Mouse (Mus musculus): ENCODE results near the gene Tmem110. TPM values are rescaled to one million over a fixed set of nuclear protein-coding genes. Genes with fewer than 3 reads are reported as not detected.
A peak's percentile ranks its signal among the peaks of the same experiment; 100 is the strongest.

Gene Tmem110
- polyA plus RNA-seq, 1 experiment, result 36.5 TPM

DNA sequence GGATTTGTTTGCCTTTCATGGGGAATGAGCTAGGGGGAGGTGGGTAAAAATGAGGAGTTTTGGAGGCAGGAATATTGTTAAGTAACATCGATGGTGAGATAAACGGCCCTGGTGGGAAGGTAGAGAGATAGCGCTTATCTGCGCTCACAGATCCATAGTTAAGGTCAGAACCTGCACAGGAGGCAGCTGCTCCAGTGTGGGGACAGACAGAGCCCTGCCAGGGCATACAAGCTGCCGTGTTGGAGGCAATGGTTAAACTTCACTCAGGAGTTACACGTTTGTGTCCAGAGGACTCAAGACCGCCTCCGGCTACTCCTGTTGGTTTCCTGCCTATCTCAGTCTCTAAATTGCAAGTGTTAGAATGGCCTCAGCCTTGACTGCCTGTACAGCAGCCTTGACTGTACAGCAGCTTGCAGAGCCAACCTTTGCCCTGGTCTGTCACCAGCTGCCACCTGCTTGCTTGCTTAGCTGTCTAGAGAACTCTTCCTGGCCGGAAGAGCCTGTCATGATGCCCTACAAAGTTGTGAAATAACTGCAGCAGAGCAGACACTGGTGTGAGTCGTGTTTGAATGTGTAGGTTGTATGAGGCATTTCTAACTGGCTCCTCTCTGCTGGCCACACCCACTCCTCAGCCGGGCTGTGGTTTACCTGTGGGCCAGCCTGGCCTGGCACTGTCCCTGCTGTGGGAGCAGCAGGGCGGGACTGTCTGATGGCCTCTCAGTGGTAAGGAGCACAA lies 49.9 kb downstream of the Tmem110 start:
- H3K4me3 ChIP-seq (ENCODE audit: insufficient read depth, low read length), result no peak overlapping the region
- H3K4me1 ChIP-seq (ENCODE audit: control insufficient read depth, insufficient read depth, low read length), result peaks cover 5% of the 10 kb centered on the region; the same call in 1 of the 2 replicates
- H3K27ac ChIP-seq (ENCODE audit: insufficient read depth, low read length), result no peak overlapping the region
- TF ChIP-seq POLR2A (IDR thresholded peaks at IDR 0.05; ENCODE audit: extremely low read depth, insufficient read depth, low read length) (no peak), CTCF (IDR thresholded peaks at IDR 0.05; ENCODE audit: extremely low read depth, insufficient read depth, low read length) (no peak)

DNA sequence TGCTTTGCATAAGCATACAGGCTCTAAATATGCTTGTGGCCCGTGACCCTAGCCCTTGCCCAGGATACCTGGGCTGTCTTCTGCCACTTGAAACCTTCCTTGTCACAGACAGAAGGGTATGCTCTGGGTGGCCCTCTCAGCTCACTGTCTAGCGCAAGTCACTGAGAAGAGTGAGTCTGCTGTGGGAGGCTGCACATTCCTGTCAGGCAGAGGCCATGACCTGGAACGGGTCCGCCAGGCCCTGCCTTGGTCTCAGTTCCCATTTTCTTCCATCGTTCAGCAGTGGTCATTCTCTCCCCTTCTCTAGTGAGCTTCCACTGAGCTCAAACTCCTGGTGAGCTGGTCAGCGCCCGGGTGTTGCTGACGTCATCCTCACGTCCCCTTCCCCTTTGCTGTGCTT lies 50.6 kb downstream of the Tmem110 start:
- TF ChIP-seq CTCF (IDR thresholded peaks at IDR 0.05; ENCODE audit: extremely low read depth, insufficient read depth, low read length) (no peak), POLR2A (IDR thresholded peaks at IDR 0.05; ENCODE audit: extremely low read depth, insufficient read depth, low read length) (no peak)
- Histone ChIP-seq H3K4me3 (ENCODE audit: insufficient read depth, low read length) (no peak overlapping the region), H3K4me1 (ENCODE audit: control insufficient read depth, insufficient read depth, low read length) (peaks cover 2% of the 10 kb centered on the region; the same call in 1 of the 2 replicates), H3K27ac (ENCODE audit: insufficient read depth, low read length) (no peak overlapping the region)

DNA sequence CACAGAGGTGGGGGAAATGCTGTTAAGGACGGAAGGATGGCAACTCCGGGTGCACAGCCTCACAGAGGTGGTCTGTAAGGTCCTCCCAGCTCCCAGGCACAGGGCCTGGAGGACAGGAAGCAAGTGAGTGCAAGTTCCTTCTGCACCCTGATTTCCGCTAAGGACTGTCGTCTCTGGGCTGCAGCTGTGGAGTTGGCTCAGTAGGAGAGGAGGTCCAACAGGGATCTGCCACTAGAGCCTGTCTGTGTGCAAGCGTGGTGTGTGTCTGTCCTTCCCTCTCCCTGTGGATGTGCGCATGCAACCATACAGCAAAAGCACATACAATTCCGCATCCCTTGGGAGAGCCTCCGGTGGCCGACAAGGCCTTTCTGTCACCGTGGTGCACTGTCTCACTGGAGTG lies 51.1 kb downstream of the Tmem110 start:
- Histone ChIP-seq H3K4me1 (ENCODE audit: control insufficient read depth, insufficient read depth, low read length) (peaks cover 2% of the 10 kb centered on the region; the same call in 1 of the 2 replicates), H3K4me3 (ENCODE audit: insufficient read depth, low read length) (no peak overlapping the region), H3K27ac (ENCODE audit: insufficient read depth, low read length) (no peak overlapping the region)
- TF ChIP-seq POLR2A (IDR thresholded peaks at IDR 0.05; ENCODE audit: extremely low read depth, insufficient read depth, low read length), result no peak
- no peak for TF ChIP-seq CTCF (IDR thresholded peaks at IDR 0.05; ENCODE audit: extremely low read depth, insufficient read depth, low read length)

DNA sequence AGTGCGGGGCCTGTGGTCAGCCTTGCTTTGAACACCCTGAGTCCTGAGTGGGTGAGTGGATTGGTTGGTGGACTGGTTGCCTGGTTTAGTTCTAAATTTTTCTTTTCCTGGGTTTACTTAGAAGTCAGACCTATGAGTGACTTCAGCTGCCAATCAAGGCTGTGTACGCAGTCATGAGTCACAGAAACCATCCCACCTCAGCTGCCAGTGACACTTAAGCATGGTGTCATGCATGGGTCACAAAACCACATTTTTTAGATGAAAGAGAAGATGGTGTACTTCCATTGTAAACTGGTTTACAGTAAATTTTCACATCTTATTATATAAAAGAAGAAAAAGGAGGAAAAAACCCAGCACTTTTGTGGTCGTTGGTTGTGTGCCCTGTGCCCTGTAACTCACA lies 52.4 kb downstream of the Tmem110 start:
- no peak overlapping the region for H3K27ac ChIP-seq (ENCODE audit: insufficient read depth, low read length)

DNA sequence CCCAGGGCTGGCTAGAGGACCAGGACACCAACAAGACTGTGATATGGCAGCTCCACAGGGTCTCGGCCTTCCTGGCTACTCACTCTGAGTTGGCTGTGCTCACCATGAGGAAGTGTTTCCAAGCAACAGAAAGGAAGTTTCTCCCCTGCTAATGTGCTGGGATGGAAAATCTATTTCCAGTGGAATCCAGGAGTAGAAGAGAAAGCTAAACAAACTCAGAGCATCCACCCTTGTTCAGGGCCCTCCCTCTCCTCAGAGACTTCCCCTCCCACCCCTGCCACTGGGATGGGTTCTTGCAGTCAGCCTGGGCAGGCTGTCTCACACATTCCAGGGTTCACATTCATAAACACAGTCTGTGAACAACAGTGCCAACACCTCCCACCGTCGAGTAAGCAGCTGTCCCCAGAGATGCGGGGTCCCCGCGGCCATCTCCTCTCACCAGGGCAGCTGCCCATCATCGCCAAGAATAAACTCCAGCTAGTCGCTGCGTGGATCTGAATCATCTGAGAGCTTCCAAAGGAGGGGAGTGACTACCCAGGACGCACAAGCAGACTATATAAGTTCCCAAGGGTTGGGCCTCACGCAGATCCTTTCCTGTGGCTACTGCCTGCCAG lies 53.7 kb downstream of the Tmem110 start, which contains the start of gene Mustn1:
TSS of gene Mustn1 (plus strand) at position 243 of the 614 bp plus-strand sequence.
- TF ChIP-seq CTCF (IDR thresholded peaks at IDR 0.05; ENCODE audit: extremely low read depth, insufficient read depth, low read length), result no peak
- no peak for TF ChIP-seq POLR2A (IDR thresholded peaks at IDR 0.05; ENCODE audit: extremely low read depth, insufficient read depth, low read length)
- no peak within 1 kb of the TSS for H3K27ac ChIP-seq (ENCODE audit: insufficient read depth, low read length)
- no peak within 1 kb of the TSS for H3K4me3 ChIP-seq (ENCODE audit: insufficient read depth, low read length)
- peaks cover 2% of the 10 kb centered on the region; the same call in 1 of the 2 replicates for H3K4me1 ChIP-seq (ENCODE audit: control insufficient read depth, insufficient read depth, low read length)

More for the DNA sequence above, 52.4 kb downstream of the Tmem110 start:
- TF ChIP-seq POLR2A (IDR thresholded peaks at IDR 0.05; ENCODE audit: extremely low read depth, insufficient read depth, low read length) (no peak), CTCF (IDR thresholded peaks at IDR 0.05; ENCODE audit: extremely low read depth, insufficient read depth, low read length) (no peak)
- Histone ChIP-seq H3K4me1 (ENCODE audit: control insufficient read depth, insufficient read depth, low read length) (peaks cover 2% of the 10 kb centered on the region; the same call in 1 of the 2 replicates), H3K4me3 (ENCODE audit: insufficient read depth, low read length) (no peak overlapping the region)

DNA sequence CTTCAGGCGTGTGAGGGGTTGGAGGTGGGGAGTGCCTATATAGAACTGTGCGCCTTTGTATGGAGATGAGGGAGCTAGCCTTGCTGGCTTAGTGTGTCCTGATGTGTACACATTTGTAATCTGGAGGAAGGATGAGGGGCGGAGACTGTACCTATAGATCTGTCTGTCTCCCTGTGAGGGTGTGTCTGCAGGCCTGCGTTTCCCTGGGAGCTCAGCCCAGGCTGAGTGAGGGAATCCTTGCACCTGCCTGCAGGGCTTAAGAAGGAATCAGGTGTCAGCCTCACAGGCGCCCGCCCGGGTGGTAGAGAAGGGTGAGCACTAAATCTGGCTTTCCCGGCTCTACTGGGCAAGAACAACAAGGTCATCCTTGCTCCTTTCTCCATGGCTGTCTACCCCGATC lies 54.4 kb downstream of the Tmem110 start:
- no peak overlapping the region for H3K27ac ChIP-seq (ENCODE audit: insufficient read depth, low read length)
- no peak for TF ChIP-seq CTCF (IDR thresholded peaks at IDR 0.05; ENCODE audit: extremely low read depth, insufficient read depth, low read length)
- no peak for TF ChIP-seq POLR2A (IDR thresholded peaks at IDR 0.05; ENCODE audit: extremely low read depth, insufficient read depth, low read length)
- H3K4me3 ChIP-seq (ENCODE audit: insufficient read depth, low read length), result no peak overlapping the region
- H3K4me1 ChIP-seq (ENCODE audit: control insufficient read depth, insufficient read depth, low read length), result peaks cover 2% of the 10 kb centered on the region; the same call in 1 of the 2 replicates

GRCm38 (mm10) chr14:30880251-30880650 lies 54.9 kb downstream of the Tmem110 start:
- Histone ChIP-seq H3K27ac (ENCODE audit: insufficient read depth, low read length) (no peak overlapping the region), H3K4me3 (ENCODE audit: insufficient read depth, low read length) (no peak overlapping the region), H3K4me1 (ENCODE audit: control insufficient read depth, insufficient read depth, low read length) (peaks cover 2% of the 10 kb centered on the region; the same call in 1 of the 2 replicates)
- TF ChIP-seq POLR2A (IDR thresholded peaks at IDR 0.05; ENCODE audit: extremely low read depth, insufficient read depth, low read length) (no peak), CTCF (IDR thresholded peaks at IDR 0.05; ENCODE audit: extremely low read depth, insufficient read depth, low read length) (no peak)

DNA sequence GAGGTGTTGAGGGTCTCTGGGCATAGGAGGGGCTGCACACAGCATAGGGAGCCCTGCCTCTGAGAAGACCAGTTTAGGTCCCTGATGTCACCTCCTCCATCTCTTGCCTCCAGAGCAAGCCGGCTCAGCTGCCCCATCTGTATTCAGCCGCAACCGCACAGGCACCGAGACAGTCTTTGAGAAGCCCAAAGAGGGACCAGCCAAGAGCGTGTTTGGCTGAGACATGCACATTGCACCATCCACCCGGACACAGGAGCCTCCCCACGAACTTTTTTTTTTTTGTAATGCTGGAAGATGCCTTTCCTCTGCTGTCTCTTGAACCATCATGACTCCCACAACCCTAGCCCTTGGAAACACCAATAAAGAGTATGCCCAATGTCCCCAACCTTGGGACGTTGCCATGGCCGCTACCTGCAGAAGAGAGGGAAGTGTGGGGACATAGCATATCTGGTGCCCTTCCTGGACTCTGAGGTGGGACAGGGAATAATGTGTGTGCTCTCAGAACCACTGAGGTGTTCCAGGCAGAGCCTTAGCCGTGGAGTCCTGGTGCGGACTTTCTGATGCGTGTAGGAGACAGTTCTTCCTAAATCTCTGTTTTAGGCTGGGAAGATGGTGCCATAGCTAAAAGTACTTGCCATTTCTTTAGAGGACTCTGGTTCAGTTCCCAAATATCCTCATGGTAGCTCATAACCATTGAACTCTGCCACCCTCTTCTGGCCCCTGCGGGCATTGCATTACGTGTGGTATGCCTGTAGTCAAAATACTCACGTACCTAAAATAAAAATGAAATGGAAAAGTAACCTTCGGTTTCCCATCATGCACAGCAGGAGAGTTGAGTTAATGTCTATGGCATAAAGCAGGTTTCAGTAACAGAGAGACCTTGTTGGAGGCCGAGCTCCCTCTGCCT lies 55.7 kb downstream of the Tmem110 start:
- H3K4me1 ChIP-seq (ENCODE audit: control insufficient read depth, insufficient read depth, low read length), result peaks cover 2% of the 10 kb centered on the region; the same call in 1 of the 2 replicates
- H3K27ac ChIP-seq (ENCODE audit: insufficient read depth, low read length), result no peak overlapping the region
- no peak overlapping the region for H3K4me3 ChIP-seq (ENCODE audit: insufficient read depth, low read length)
- TF ChIP-seq CTCF (IDR thresholded peaks at IDR 0.05; ENCODE audit: extremely low read depth, insufficient read depth, low read length) (peak; percentile 59), POLR2A (IDR thresholded peaks at IDR 0.05; ENCODE audit: extremely low read depth, insufficient read depth, low read length) (no peak)

DNA sequence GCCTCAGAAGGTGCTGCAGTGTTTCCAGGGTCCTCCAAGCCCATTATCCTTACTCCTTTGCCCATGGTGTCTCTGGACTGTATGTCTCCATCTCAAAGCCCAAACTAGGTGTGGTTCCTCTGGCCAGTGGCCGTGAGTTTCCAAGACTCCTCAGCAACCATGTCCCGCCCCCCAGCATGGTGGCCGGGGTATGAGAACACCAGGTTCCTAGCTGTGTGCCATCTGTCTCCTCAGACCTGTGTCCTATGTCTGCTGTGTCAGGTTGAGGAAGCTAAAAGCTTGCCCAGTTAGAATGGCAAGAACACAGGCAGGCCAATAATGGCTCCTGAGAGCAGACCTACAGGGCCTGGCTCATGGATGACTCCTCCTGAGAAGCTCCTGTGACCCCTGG lies 56.3 kb downstream of the Tmem110 start:
- no peak overlapping the region for H3K4me3 ChIP-seq (ENCODE audit: insufficient read depth, low read length)
- H3K27ac ChIP-seq (ENCODE audit: insufficient read depth, low read length), result no peak overlapping the region
- no peak for TF ChIP-seq POLR2A (IDR thresholded peaks at IDR 0.05; ENCODE audit: extremely low read depth, insufficient read depth, low read length)
- TF ChIP-seq CTCF (IDR thresholded peaks at IDR 0.05; ENCODE audit: extremely low read depth, insufficient read depth, low read length), result no peak
- peaks cover 2% of the 10 kb centered on the region; the same call in 1 of the 2 replicates for H3K4me1 ChIP-seq (ENCODE audit: control insufficient read depth, insufficient read depth, low read length)
